Mouse (Mus musculus) CH12.LX (cell line): ENCODE measurements around the gene Aff1. TPM values are rescaled to one million over a fixed set of nuclear protein-coding genes. Genes with fewer than 3 reads are reported as not detected.

Source experiments
- DNase-seq: peaks from one replicate; pipeline ENCODE4 v3.0.0-alpha.2; 2013; ENCODE audit errors: extremely low read depth
- H3K27ac ChIP-seq: 2 replicates; pipeline ENCODE4 v1.5.1; 2012; ENCODE audit warnings: low read depth, mild to moderate bottlenecking, control low read depth, moderate library complexity; ENCODE audit not compliant: insufficient read depth
- H3K27me3 ChIP-seq: replicated peaks from 2 replicates; pipeline ENCODE3; 2012; ENCODE audit warnings: inconsistent platforms
- H3K36me3 ChIP-seq, 2 experiments: replicated peaks in 1 of 2; 2 replicates each; pipeline versions ENCODE3 to v1.6.1; 2012; ENCODE audit warnings: inconsistent platforms in 1 of 2, low read length in 1 of 2, mild to moderate bottlenecking in 1 of 2, mixed read lengths in 1 of 2, moderate library complexity in 1 of 2; ENCODE audit not compliant: control insufficient read depth in 1 of 2, insufficient read depth in 1 of 2
- H3K4me1 ChIP-seq, 2 experiments: 2 replicates each; pipeline ENCODE4 v1.6.1; 2012; ENCODE audit warnings: inconsistent platforms in 1 of 2, moderate library complexity in 1 of 2; ENCODE audit not compliant: insufficient read depth in 2 of 2, control insufficient read depth in 1 of 2
- H3K4me2 ChIP-seq: 2 replicates; pipeline ENCODE4 v1.6.1; 2012; ENCODE audit warnings: low read depth, mild to moderate bottlenecking, control low read depth; ENCODE audit not compliant: poor library complexity, insufficient read depth, severe bottlenecking
- H3K4me3 ChIP-seq, 3 experiments: fragments of 150-350 bp in 1 of 3; sonication (generic) in 1 of 3; replicated peaks in 1 of 3; 2 replicates each; pipeline versions ENCODE3 to v1.5.1; 2011 to 2012; ENCODE audit warnings: low read depth in 2 of 3, low read length in 2 of 3, mild to moderate bottlenecking in 2 of 3, moderate library complexity in 2 of 3, control low read depth in 1 of 3, improper control_type of control experiment in 1 of 3, inconsistent platforms in 1 of 3, mixed read lengths in 1 of 3; ENCODE audit not compliant: poor library complexity in 1 of 3
- H3K79me2 ChIP-seq: replicated peaks from 2 replicates; pipeline ENCODE4 v1.6.1; 2012; ENCODE audit warnings: mild to moderate bottlenecking, moderate library complexity; ENCODE audit not compliant: control insufficient read depth, poor library complexity, insufficient read depth, severe bottlenecking; ENCODE audit errors: extremely low read depth
- H3K9ac ChIP-seq: 2 replicates; pipeline ENCODE4 v1.6.1; 2012; ENCODE audit warnings: low read depth, mild to moderate bottlenecking, control low read depth, moderate library complexity; ENCODE audit not compliant: insufficient read depth
- H3K9me3 ChIP-seq: replicated peaks from 2 replicates; pipeline ENCODE3; 2012; ENCODE audit warnings: low read length, inconsistent platforms, mixed read lengths
- BHLHE40 ChIP-seq: IDR thresholded peaks from 2 replicates; pipeline ENCODE4 v1.6.1; 2011; ENCODE audit warnings: mild to moderate bottlenecking, low read depth, low read length, improper control_type of control experiment
- CHD1 ChIP-seq: IDR thresholded peaks from 2 replicates; pipeline ENCODE4 v1.6.1; 2012; ENCODE audit warnings: low read depth, low read length, improper control_type of control experiment, inconsistent platforms
- CHD2 ChIP-seq: IDR thresholded peaks from 2 replicates; pipeline ENCODE4 v1.6.1; 2011; ENCODE audit warnings: low read length, improper control_type of control experiment
- CTCF ChIP-seq, 2 experiments: IDR thresholded peaks in 1 of 2; conservative IDR thresholded peaks in 1 of 2; 2 replicates each; pipeline ENCODE4 v1.5.1; 2011 to 2012; ENCODE audit warnings: low read depth in 2 of 2, low read length in 2 of 2, improper control_type of control experiment in 1 of 2, inconsistent platforms in 1 of 2, mild to moderate bottlenecking in 1 of 2, moderate library complexity in 1 of 2
- E2F4 ChIP-seq: IDR thresholded peaks from 2 replicates; pipeline ENCODE4 v1.6.1; 2011; ENCODE audit warnings: low read depth, low read length, improper control_type of control experiment; ENCODE audit not compliant: insufficient replicate concordance
- ELF1 ChIP-seq: IDR thresholded peaks from 2 replicates; pipeline ENCODE4 v1.6.1; 2014; ENCODE audit warnings: low read depth, mild to moderate bottlenecking, inconsistent platforms, low read length, improper control_type of control experiment
- EP300 ChIP-seq: IDR thresholded peaks from 2 replicates; pipeline ENCODE4 v1.6.1; 2011; ENCODE audit warnings: low read length, improper control_type of control experiment
- ETS1 ChIP-seq: conservative IDR thresholded peaks from 2 replicates; pipeline ENCODE4 v1.6.1; 2012; ENCODE audit warnings: low read depth, mild to moderate bottlenecking, inconsistent platforms, low read length, improper control_type of control experiment, moderate library complexity
- GABPA ChIP-seq: IDR thresholded peaks from 2 replicates; pipeline ENCODE4 v1.6.1; 2012; ENCODE audit warnings: low read depth, low read length, improper control_type of control experiment, inconsistent platforms; ENCODE audit not compliant: insufficient replicate concordance
- HCFC1 ChIP-seq: IDR thresholded peaks from 2 replicates; pipeline ENCODE4 v1.6.1; 2012; ENCODE audit warnings: low read depth, mild to moderate bottlenecking, inconsistent platforms, low read length, improper control_type of control experiment
- IRF4 ChIP-seq: IDR thresholded peaks from 2 replicates; pipeline ENCODE4 v1.6.1; 2014; ENCODE audit warnings: low read depth, mild to moderate bottlenecking, inconsistent platforms, low read length, improper control_type of control experiment
- JUN ChIP-seq: IDR thresholded peaks from 2 replicates; pipeline ENCODE4 v1.6.1; 2011; ENCODE audit warnings: low read depth, mild to moderate bottlenecking, low read length, improper control_type of control experiment, moderate library complexity; ENCODE audit not compliant: insufficient read depth
- JUND ChIP-seq: conservative IDR thresholded peaks from 2 replicates; pipeline ENCODE4 v1.6.1; 2011; ENCODE audit warnings: low read depth, low read length, improper control_type of control experiment
- KAT2A ChIP-seq: IDR thresholded peaks from 2 replicates; pipeline ENCODE4 v1.6.1; 2012; ENCODE audit warnings: low read length, improper control_type of control experiment, inconsistent platforms; ENCODE audit not compliant: insufficient replicate concordance
- MAFK ChIP-seq: IDR thresholded peaks from 2 replicates; pipeline ENCODE4 v1.6.1; 2011; ENCODE audit warnings: low read length, improper control_type of control experiment; ENCODE audit not compliant: insufficient replicate concordance
- MAX ChIP-seq: IDR thresholded peaks from 2 replicates; pipeline ENCODE4 v1.6.1; 2011; ENCODE audit warnings: low read length, improper control_type of control experiment
- MAZ ChIP-seq: IDR thresholded peaks from 2 replicates; pipeline ENCODE4 v1.6.1; 2012; ENCODE audit warnings: low read depth, mild to moderate bottlenecking, inconsistent platforms, low read length, improper control_type of control experiment, moderate library complexity
- MEF2A ChIP-seq: IDR thresholded peaks from 2 replicates; pipeline ENCODE4 v1.6.1; 2014; ENCODE audit warnings: low read depth, mild to moderate bottlenecking, inconsistent platforms, low read length, improper control_type of control experiment, borderline replicate concordance
- MXI1 ChIP-seq: IDR thresholded peaks from 2 replicates; pipeline ENCODE4 v1.6.1; 2011; ENCODE audit warnings: mild to moderate bottlenecking, low read depth, low read length, improper control_type of control experiment
- MYC ChIP-seq: IDR thresholded peaks from 2 replicates; pipeline ENCODE4 v1.6.1; 2011; ENCODE audit warnings: low read depth, mild to moderate bottlenecking, improper control_type of control experiment, low read length
- NELFE ChIP-seq: IDR thresholded peaks from 2 replicates; pipeline ENCODE4 v1.6.1; 2011; ENCODE audit warnings: low read depth, low read length, improper control_type of control experiment
- NRF1 ChIP-seq: IDR thresholded peaks from 2 replicates; pipeline ENCODE4 v1.6.1; 2014; ENCODE audit warnings: low read depth, mild to moderate bottlenecking, inconsistent platforms, low read length, improper control_type of control experiment, moderate library complexity
- PAX5 ChIP-seq: IDR thresholded peaks from 2 replicates; pipeline ENCODE4 v1.6.1; 2012; ENCODE audit warnings: low read length, inconsistent platforms, mixed read lengths
- POLR2A ChIP-seq: IDR thresholded peaks from 2 replicates; pipeline ENCODE4 v1.6.1; 2011; ENCODE audit warnings: low read depth, mild to moderate bottlenecking, improper control_type of control experiment, low read length
- POLR2AphosphoS2 ChIP-seq: IDR thresholded peaks from 2 replicates; pipeline ENCODE4 v1.6.1; 2011; ENCODE audit warnings: low read depth, low read length, improper control_type of control experiment
- RAD21 ChIP-seq: IDR thresholded peaks from 2 replicates; pipeline ENCODE4 v1.6.1; 2011; ENCODE audit warnings: low read depth, mild to moderate bottlenecking, low read length, improper control_type of control experiment, moderate library complexity
- RCOR1 ChIP-seq: conservative IDR thresholded peaks from 2 replicates; pipeline ENCODE4 v1.6.1; 2012; ENCODE audit warnings: low read depth, mild to moderate bottlenecking, inconsistent platforms, low read length, improper control_type of control experiment
- SIN3A ChIP-seq: IDR thresholded peaks from 2 replicates; pipeline ENCODE4 v1.6.1; 2012; ENCODE audit warnings: low read length, improper control_type of control experiment, inconsistent platforms
- SMC3 ChIP-seq: IDR thresholded peaks from 2 replicates; pipeline ENCODE4 v1.6.1; 2011; ENCODE audit warnings: low read depth, low read length, improper control_type of control experiment
- TBP ChIP-seq: conservative IDR thresholded peaks from 2 replicates; pipeline ENCODE4 v1.6.1; 2011; ENCODE audit warnings: low read depth, low read length, improper control_type of control experiment
- TCF12 ChIP-seq: IDR thresholded peaks from 2 replicates; pipeline ENCODE4 v1.6.1; 2014; ENCODE audit warnings: low read depth, mild to moderate bottlenecking, inconsistent platforms, low read length, improper control_type of control experiment
- UBTF ChIP-seq: IDR thresholded peaks from 2 replicates; pipeline ENCODE4 v1.6.1; 2012; ENCODE audit warnings: low read depth, mild to moderate bottlenecking, inconsistent platforms, low read length, improper control_type of control experiment, moderate library complexity
- USF1 ChIP-seq: IDR thresholded peaks from 2 replicates; pipeline ENCODE4 v1.6.1; 2014; ENCODE audit warnings: low read depth, mild to moderate bottlenecking, inconsistent platforms, low read length, improper control_type of control experiment
- USF2 ChIP-seq: conservative IDR thresholded peaks from 2 replicates; pipeline ENCODE4 v1.6.1; 2011; ENCODE audit warnings: low read depth, low read length, improper control_type of control experiment
- ZC3H11A ChIP-seq: IDR thresholded peaks from 2 replicates; pipeline ENCODE4 v1.6.1; 2012; ENCODE audit warnings: low read depth, mild to moderate bottlenecking, inconsistent platforms, low read length, improper control_type of control experiment
- ZKSCAN1 ChIP-seq: IDR thresholded peaks from 2 replicates; pipeline ENCODE4 v1.6.1; 2012; ENCODE audit warnings: low read depth, inconsistent platforms, low read length, improper control_type of control experiment, borderline replicate concordance
- ZMIZ1 ChIP-seq: IDR thresholded peaks from 2 replicates; pipeline ENCODE4 v1.6.1; 2012; ENCODE audit warnings: low read depth, mild to moderate bottlenecking, inconsistent platforms, low read length, improper control_type of control experiment
- ZNF384 ChIP-seq: IDR thresholded peaks from 2 replicates; pipeline ENCODE4 v1.6.1; 2012; ENCODE audit warnings: low read depth, low read length, improper control_type of control experiment, inconsistent platforms
- dilution Hi-C: fragments of 300-500 bp; cut with MboI; formaldehyde crosslinking; loops from 2 replicates; pipeline ENCODE4 v1.14.3; 2020; ENCODE audit warnings: low sequenced_read_pairs; ENCODE audit not compliant: extremely low pct_unique_long_range_greater_than_20kb, extremely low pct_ligation_motif_present
- in situ Hi-C: fragments of 300-500 bp; cut with MboI; formaldehyde crosslinking; loops from 3 replicates; pipeline ENCODE4 v1.14.3; 2019; ENCODE audit warnings: low sequenced_read_pairs, low pct_ligation_motif_present, low pct_unique_long_range_greater_than_20kb, mixed read lengths
- polyA plus RNA-seq: library from polyadenylated mRNA; unstranded; fragments of >175 nt; gene quantifications from 2 replicates; pipeline ENCODE4 v1.2.1, GENCODE M21; 2012; ENCODE audit warnings: low read depth; ENCODE audit not compliant: insufficient read length
- total RNA-seq, 2 experiments: library from RNA; depleted of rRNA; stranded (reverse); fragments of 300-350 nt in 1 of 2; fragments of >200 nt in 1 of 2; gene quantifications; 2 replicates each; pipeline ENCODE4 v1.2.3; 2012 to 2014

The Aff1 gene
- total and polyA plus RNA-seq, 3 experiments: 13.2 to 38.9 (median 21.8) TPM

GRCm38 (mm10) chr5:103698577-103698976 lies 6.4 kb downstream of the Aff1 start:
- in situ Hi-C loops (loop anchor here (5.0 kb wide), 1 partner anchor 59 kb away; no protein-coding TSS in a partner anchor), dilution Hi-C loops (no loop called here)
- DNase-seq: peak; percentile 80
- Histone ChIP-seq H3K27ac (peak overlapping the region; percentile 79), H3K36me3 (peaks cover 0 to 11% of the 10 kb centered on the region in 2 experiments), H3K27me3 (no peaks in the 10 kb centered on the region), H3K79me2 (peaks cover 87% of the 10 kb centered on the region), H3K4me3 (no peak overlapping the region), H3K9ac (0 out of 2 replicates have a peak overlapping the region, but pooled peaks have one; percentile 50), H3K4me2 (peak overlapping the region; percentile 69), H3K9me3 (no peaks in the 10 kb centered on the region), H3K4me1 (peaks cover 20 to 79% of the 10 kb centered on the region in 2 experiments)
- TF ChIP-seq UBTF: no peak
- 0 out of 2 replicates have a peak, but pooled peaks have one; percentile 57 for TF ChIP-seq CHD1
- TF ChIP-seq RAD21: no peak
- TF ChIP-seq JUND: peak; percentile 62; the same call in 1 of the 2 replicates
- TF ChIP-seq PAX5: no peak
- TF ChIP-seq JUN: no peak; the same call in 1 of the 2 replicates
- no peak for TF ChIP-seq KAT2A
- TF ChIP-seq MAX: peak; percentile 94
- peak; percentile 46; the same call in 1 of the 2 replicates for TF ChIP-seq USF1
- TF ChIP-seq ZC3H11A: no peak
- TF ChIP-seq USF2: 0 out of 2 replicates have a peak, but pooled peaks have one; percentile 32
- TF ChIP-seq MAZ: no peak
- no peak for TF ChIP-seq NRF1
- no peak for TF ChIP-seq IRF4
- TF ChIP-seq POLR2AphosphoS2: no peak
- no peak for TF ChIP-seq ZNF384
- TF ChIP-seq TCF12: peak; percentile 62; the same call in 1 of the 2 replicates
- TF ChIP-seq MAFK: peak; percentile 88
- TF ChIP-seq CTCF (conservative IDR thresholded peaks at IDR 0.05 in 1 of 2, IDR thresholded peaks at IDR 0.05 in 1 of 2; ENCODE audit: low read depth in 2 of 2, low read length in 2 of 2): no peak
- TF ChIP-seq EP300: peak; percentile 77
- peak; percentile 70; the same call in 1 of the 2 replicates for TF ChIP-seq BHLHE40
- 0 out of 2 replicates have a peak, but pooled peaks have one; percentile 14 for TF ChIP-seq E2F4
- no peak for TF ChIP-seq TBP
- peak; percentile 86 for TF ChIP-seq MXI1
- no peak for TF ChIP-seq GABPA
- TF ChIP-seq POLR2A: no peak
- peak; percentile 72 for TF ChIP-seq ETS1
- TF ChIP-seq HCFC1: peak; percentile 27; the same call in 1 of the 2 replicates
- no peak for TF ChIP-seq ZMIZ1
- TF ChIP-seq MEF2A: peak; percentile 75; the same call in 1 of the 2 replicates
- no peak for TF ChIP-seq SMC3
- TF ChIP-seq ZKSCAN1: no peak
- peak; percentile 70; the same call in 1 of the 2 replicates for TF ChIP-seq SIN3A
- TF ChIP-seq ELF1: no peak; the same call in 1 of the 2 replicates
- 0 out of 2 replicates have a peak, but pooled peaks have one; percentile 17 for TF ChIP-seq RCOR1
- TF ChIP-seq CHD2: no peak; the same call in 1 of the 2 replicates
- no peak for TF ChIP-seq NELFE
- peak; percentile 94 for TF ChIP-seq MYC
